Mouse (Mus musculus) urinary bladder, adult 18-20 months (tissue): ENCODE data around the gene Pdhx.

Experiments
- DNase-seq, 2 experiments: peaks; one replicate each; pipeline ENCODE4 v3.0.0; 2022; ENCODE audit warnings: low spot score in 2 of 2, mixed read lengths in 2 of 2

Gene Pdhx

GRCm38 (mm10) chr2:102989446-102989845, 83.9 kb downstream of the Pdhx start:
- DNase-seq = no peak

- DNase-seq = no peak
Measured at GRCm38 (mm10) chr2:102987708-102988010, 85.7 kb downstream of the Pdhx start.

GRCm38 (mm10) chr2:102986964-102987707, 86.2 kb downstream of the Pdhx start:
- peak in 1 of 2 experiments; percentile 6 for DNase-seq

- DNase-seq = no peak
Measured at GRCm38 (mm10) chr2:102986424-102986823, 86.9 kb downstream of the Pdhx start.

GRCm38 (mm10) chr2:102982822-102983221, 90.5 kb downstream of the Pdhx start:
- DNase-seq = no peak

- DNase-seq = no peak
Measured at GRCm38 (mm10) chr2:102981446-102982314, 91.6 kb downstream of the Pdhx start.

- DNase-seq = no peak
Measured at GRCm38 (mm10) chr2:102980870-102981269, 92.4 kb downstream of the Pdhx start.

- no peak for DNase-seq
Measured at GRCm38 (mm10) chr2:102979519-102979918, 93.8 kb downstream of the Pdhx start.

GRCm38 (mm10) chr2:102979112-102979511, 94.2 kb downstream of the Pdhx start:
- DNase-seq = no peak

- no peak for DNase-seq
Measured at GRCm38 (mm10) chr2:102975358-102975945, 97.9 kb downstream of the Pdhx start.

GRCm38 (mm10) chr2:102973115-102973514, 100.2 kb downstream of the Pdhx start:
- no peak for DNase-seq

GRCm38 (mm10) chr2:102972575-102972974, 100.7 kb downstream of the Pdhx start:
- no peak for DNase-seq

GRCm38 (mm10) chr2:102971951-102972350, 101.4 kb downstream of the Pdhx start:
- DNase-seq = no peak
